Mouse (Mus musculus) lung, adult 10 weeks (tissue): ENCODE results near the gene Mtmr11. TPM values are rescaled to one million over a fixed set of nuclear protein-coding genes. Genes with fewer than 3 reads are reported as not detected.

Experiments used
- polyA plus RNA-seq: library from polyadenylated mRNA; stranded (reverse); fragments of 350-450 nt; fragmentation: Illumina TruSeq; extraction: RNeasy Lipid Tissue Mini Kit (QIAGEN cat#74804); gene quantifications from one replicate; pipeline ENCODE4 v1.2.3, GENCODE M21; 2014; ENCODE audit warnings: low read depth, low replicate concordance; ENCODE audit not compliant: insufficient read depth

The Mtmr11 gene
- 5.5 TPM for polyA plus RNA-seq

GRCm38 (mm10) chr3:96161869-96162840, at the start of gene Mtmr11:
Gene Mtmr11 (plus strand): TSS chr3:96162004.

GRCm38 (mm10) chr3:96172197-96173178, 10.7 kb downstream of the Mtmr11 start, which contains the start of gene Sf3b4:
Gene Sf3b4 (plus strand): TSS chr3:96172332.

GRCm38 (mm10) chr3:96180727-96181477, 19.1 kb downstream of the Mtmr11 start, which contains the start of gene Sv2a:
Gene Sv2a (plus strand): TSS chr3:96181151.

GRCm38 (mm10) chr3:96219661-96220130, 57.9 kb downstream of the Mtmr11 start, which contains the start of the genes Bola1 and Hist2h2ab:
Gene Bola1 (minus strand): TSS chr3:96219709.
Gene Hist2h2ab (plus strand): TSS chr3:96219865.

GRCm38 (mm10) chr3:96220765-96221639, 59.2 kb downstream of the Mtmr11 start, which contains the start of the genes Hist2h2ac and Hist2h2be:
Gene Hist2h2ac (minus strand): TSS chr3:96220880.
Gene Hist2h2be (plus strand): TSS chr3:96221119.

Other genes with a start within 250 kb of the Mtmr11 start
- 47.6 TPM for gene Anp32e, start 232.8 kb upstream of the Mtmr11 start, polyA plus RNA-seq
- 84.1 TPM for gene Plekho1, start 166.0 kb upstream of the Mtmr11 start, polyA plus RNA-seq
- 19.7 TPM for gene Vps45, start 103.5 kb upstream of the Mtmr11 start, polyA plus RNA-seq
- gene Otud7b, start 57.5 kb upstream of the Mtmr11 start, polyA plus RNA-seq = 14.2 TPM
- gene Sf3b4, start 10.3 kb downstream of the Mtmr11 start, polyA plus RNA-seq = 24.0 TPM
- gene Sv2a, start 19.1 kb downstream of the Mtmr11 start, polyA plus RNA-seq = 0.72 TPM
- gene Bola1, start 57.7 kb downstream of the Mtmr11 start, polyA plus RNA-seq = 43.7 TPM
- gene Hist2h2ab, start 57.9 kb downstream of the Mtmr11 start, polyA plus RNA-seq = not detected
- not detected for gene Hist2h2ac, start 58.9 kb downstream of the Mtmr11 start, polyA plus RNA-seq
- 6.0 TPM for gene Hist2h2be, start 59.1 kb downstream of the Mtmr11 start, polyA plus RNA-seq
- gene Hist2h3c2, start 77.1 kb downstream of the Mtmr11 start, polyA plus RNA-seq = 6.1 TPM
- 119 TPM for gene Hist2h2aa2, start 78.3 kb downstream of the Mtmr11 start, polyA plus RNA-seq
- 16.0 TPM for gene Hist2h2aa1, start 83.5 kb downstream of the Mtmr11 start, polyA plus RNA-seq
- not detected for gene Hist2h3c1, start 84.7 kb downstream of the Mtmr11 start, polyA plus RNA-seq
- gene Hist2h4, start 101.3 kb downstream of the Mtmr11 start, polyA plus RNA-seq = not detected
- gene Hist2h3b, start 106.7 kb downstream of the Mtmr11 start, polyA plus RNA-seq = not detected
- gene Hist2h2bb, start 107.7 kb downstream of the Mtmr11 start, polyA plus RNA-seq = not detected
- gene Fcgr1, start 132.0 kb downstream of the Mtmr11 start, polyA plus RNA-seq = 5.0 TPM